In genomic region chr12:28834266-28834665, GRCm38 (mm10) we compare ENCODE assay signal across 19 mouse cellular contexts.
DNase-seq lines count a peak whose midpoint lies in the region; ATAC-seq and TF ChIP-seq lines count a peak whose summit lies in the region.
"Had no signal": no experiment of that assay in that cellular context is flagged by ENCODE, and none has a peak within 500 bp of the region (broad histone marks: within the 10 kb centered on the region; RNA-seq: fewer than 3 reads in every experiment).

No protein-coding gene starts in this region.

- H3K36me3 ChIP-seq in heart, embryonic 16.5 days (ENCODE audit: control insufficient read depth, insufficient read depth) = no peaks in the 10 kb centered on the region
- no peaks in the 10 kb centered on the region for H3K36me3 ChIP-seq in thymus, adult 2 months (ENCODE audit: control insufficient read depth, insufficient read depth, low read length)
- H3K36me3 ChIP-seq: forebrain, embryonic 10.5 days; heart, embryonic 10.5 days; liver, embryonic 15.5 days had no signal

- no peak overlapping the region for H3K4me2 ChIP-seq in heart, embryonic 16.5 days (ENCODE audit: low read depth, low read length)
- H3K4me2 ChIP-seq: hindbrain, embryonic 14.5 days; limb, embryonic 13.5 days; liver, embryonic 15.5 days had no signal

- no peak for DNase-seq in heart, postnatal 14 days
- peak; percentile 64 for DNase-seq in thymus, adult 2 months
- DNase-seq in thymus, postnatal 4 days = no peak
- DNase-seq in adrenal gland, postnatal 4 days (ENCODE audit: low spot score in 2 of 2) = no peak
- DNase-seq in left cerebral cortex, adult 18-20 months (ENCODE audit: low spot score in 2 of 2) = no peak
- DNase-seq in ovary, postnatal 36 days (ENCODE audit: low spot score) = no peak
- DNase-seq: adrenal gland, adult 8-10 months; cerebellum, adult 9-11 months; forebrain, postnatal 0 days; heart, postnatal 10 days had no signal

- no peak overlapping the region for H3K4me3 ChIP-seq in heart, embryonic 16.5 days (ENCODE audit: low read length)
- no peak overlapping the region for H3K4me3 ChIP-seq in thymus, adult 2 months (ENCODE audit: control insufficient read depth, insufficient read depth, low read length)
- H3K4me3 ChIP-seq: forebrain, embryonic 10.5 days; heart, embryonic 10.5 days; limb, embryonic 13.5 days; liver, embryonic 15.5 days had no signal

- intact Hi-C loops in heart, postnatal 14 days (cut with DNase I) = loop anchor here (5.0 kb wide), 1 partner anchor 132 kb away; no protein-coding TSS in a partner anchor

- no peak overlapping the region for H3K9ac ChIP-seq in heart, embryonic 16.5 days (ENCODE audit: low read length)
- H3K9ac ChIP-seq: forebrain, postnatal 0 days; hindbrain, embryonic 14.5 days; limb, embryonic 13.5 days; liver, embryonic 15.5 days had no signal

- ATAC-seq in heart, embryonic 16.5 days (replicated peaks; ENCODE audit: extremely low read depth, insufficient read depth, low FRiP score) = 0 out of 2 replicates have a peak, but pooled peaks have one; percentile 9
- peak; percentile 30; the same call in 1 of the 2 replicates for ATAC-seq in neutrophil, adult 5-6 weeks (ENCODE audit: extremely low read depth, insufficient number of reproducible peaks, low FRiP score, poor library complexity, severe bottlenecking)
- ATAC-seq: forebrain, postnatal 0 days; intestine, postnatal 0 days; lung, postnatal 0 days had no signal

- no peaks in the 10 kb centered on the region for H3K4me1 ChIP-seq in heart, embryonic 16.5 days (ENCODE audit: control insufficient read depth, insufficient read depth, low read length)
- H3K4me1 ChIP-seq in thymus, adult 2 months (replicated peaks; ENCODE audit: control insufficient read depth, insufficient read depth, low read length) = peaks cover 37% of the 10 kb centered on the region
- H3K4me1 ChIP-seq: liver, embryonic 15.5 days had no signal

- TF ChIP-seq CTCF in thymus, adult 2 months (IDR thresholded peaks at IDR 0.05; ENCODE audit: borderline replicate concordance, control insufficient read depth, extremely low read depth, insufficient read depth, low read length, poor library complexity) = no peak

- no peaks in the 10 kb centered on the region for H3K27me3 ChIP-seq in heart, embryonic 16.5 days (ENCODE audit: control insufficient read depth, insufficient read depth, low read length)
- no peaks in the 10 kb centered on the region for H3K27me3 ChIP-seq in thymus, adult 2 months (ENCODE audit: control insufficient read depth, insufficient read depth, low read length)
- H3K27me3 ChIP-seq: limb, embryonic 13.5 days; liver, embryonic 15.5 days had no signal

- H3K27ac ChIP-seq in heart, embryonic 16.5 days (ENCODE audit: low read length) = no peak overlapping the region; the same call in 1 of the 2 replicates
- peak overlapping the region; percentile 75 for H3K27ac ChIP-seq in thymus, adult 2 months (ENCODE audit: control insufficient read depth, insufficient read depth, low read length)
- H3K27ac ChIP-seq: forebrain, embryonic 10.5 days; heart, embryonic 10.5 days; hindbrain, embryonic 14.5 days; limb, embryonic 13.5 days; liver, embryonic 15.5 days had no signal

- no peaks in the 10 kb centered on the region for H3K9me3 ChIP-seq in heart, embryonic 16.5 days (replicated peaks; ENCODE audit: control insufficient read depth, low read length)
- H3K9me3 ChIP-seq: forebrain, embryonic 10.5 days; heart, embryonic 10.5 days; limb, embryonic 13.5 days; liver, embryonic 15.5 days had no signal

- TF ChIP-seq POLR2A in thymus, adult 2 months (IDR thresholded peaks at IDR 0.05; ENCODE audit: control insufficient read depth, extremely low read depth, insufficient read depth, low read length, poor library complexity) = no peak

- WGBS in heart, embryonic 16.5 days = 57% methylated on average over 6 of the region's 6 CpGs
- 14% methylated on average over 6 of the region's 6 CpGs for WGBS in thymus, adult 2 months
